Mouse (Mus musculus) forebrain, embryonic 10.5 days (tissue): ENCODE data around the gene Grhl1. TPM values are rescaled to one million over a fixed set of nuclear protein-coding genes. Genes with fewer than 3 reads are reported as not detected.

Experiments used
- DNase-seq: peaks from one replicate; pipeline ENCODE4 v3.0.0-alpha.2; 2017; ENCODE audit warnings: low spot score; ENCODE audit errors: extremely low spot score
- H3K27ac ChIP-seq: fragments of 300-500 bp; sonication (generic); 2 replicates; pipeline ENCODE4 v1.5.1; 2016; ENCODE audit warnings: mild to moderate bottlenecking
- H3K27me3 ChIP-seq: fragments of 300-500 bp; sonication (generic); 2 replicates; pipeline ENCODE4 v1.6.1; 2016; ENCODE audit warnings: mild to moderate bottlenecking; ENCODE audit not compliant: poor library complexity, severe bottlenecking
- H3K36me3 ChIP-seq: fragments of 300-500 bp; sonication (generic); replicated peaks from 2 replicates; pipeline ENCODE4 v1.6.1; 2016; ENCODE audit warnings: mild to moderate bottlenecking, moderate library complexity
- H3K4me1 ChIP-seq: fragments of 300-500 bp; sonication (generic); 2 replicates; pipeline ENCODE4 v1.6.1; 2016
- H3K4me3 ChIP-seq: fragments of 300-500 bp; sonication (generic); 2 replicates; pipeline ENCODE4 v1.5.1; 2016; ENCODE audit warnings: mild to moderate bottlenecking, moderate library complexity
- H3K9me3 ChIP-seq: fragments of 300-500 bp; sonication (generic); 2 replicates; pipeline ENCODE4 v1.6.1; 2016; ENCODE audit warnings: mild to moderate bottlenecking, moderate library complexity
- WGBS: fragments of 180-500 bp; shearing (Covaris S2); methylation state at CpG from one replicate; pipeline ENCODE4 v1.1.7; 2016; 5-methylcytosine and 5-hydroxymethylcytosine counted together
- polyA plus RNA-seq: library from polyadenylated mRNA; unstranded; fragments of >200 nt; fragmentation: Nextera tagmentation; extraction: Ambion mirVana; gene quantifications from 2 replicates; pipeline ENCODE4 v1.2.1, GENCODE M21; 2016

Grhl1 gene
- polyA plus RNA-seq, 1 experiment from 2014 or later, result 0.40 TPM

DNA sequence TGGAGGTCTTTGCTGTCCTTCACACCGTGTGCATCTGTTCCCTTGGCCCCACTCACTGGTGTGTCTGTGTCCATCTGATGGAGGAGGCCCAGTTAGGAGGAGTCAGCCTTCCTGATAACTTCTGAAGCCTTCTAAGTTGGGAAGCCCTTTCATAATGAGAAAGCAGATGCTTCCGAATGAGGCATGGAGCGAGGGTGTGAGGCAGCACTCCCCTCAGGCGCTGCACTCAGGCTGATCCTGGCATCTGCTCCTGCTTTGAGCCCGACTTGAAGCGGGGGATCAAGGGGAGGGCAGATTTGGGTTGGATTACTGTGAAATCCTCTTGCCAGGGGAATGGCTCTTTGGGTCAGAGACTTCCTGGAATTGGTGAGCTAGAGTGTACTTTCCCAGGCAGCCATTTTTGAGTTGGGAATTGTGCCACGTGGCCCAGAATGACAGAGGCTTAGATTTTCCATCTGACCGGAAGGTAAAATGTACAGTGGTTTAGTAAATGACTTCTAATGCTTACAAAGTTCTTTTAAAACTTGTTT is 27.3 kb downstream of the Grhl1 start:
- no peaks in the 10 kb centered on the region for H3K9me3 ChIP-seq
- 0 out of 2 replicates have a peak, but pooled peaks cover 2% of the 10 kb centered on the region for H3K4me1 ChIP-seq
- WGBS, result 65% methylated on average over 8 of the region's 8 CpGs
- DNase-seq, result no peak
- H3K4me3 ChIP-seq, result no peak overlapping the region
- H3K36me3 ChIP-seq, result no peaks in the 10 kb centered on the region
- H3K27me3 ChIP-seq, result peaks cover 11% of the 10 kb centered on the region
- H3K27ac ChIP-seq, result no peak overlapping the region

DNA sequence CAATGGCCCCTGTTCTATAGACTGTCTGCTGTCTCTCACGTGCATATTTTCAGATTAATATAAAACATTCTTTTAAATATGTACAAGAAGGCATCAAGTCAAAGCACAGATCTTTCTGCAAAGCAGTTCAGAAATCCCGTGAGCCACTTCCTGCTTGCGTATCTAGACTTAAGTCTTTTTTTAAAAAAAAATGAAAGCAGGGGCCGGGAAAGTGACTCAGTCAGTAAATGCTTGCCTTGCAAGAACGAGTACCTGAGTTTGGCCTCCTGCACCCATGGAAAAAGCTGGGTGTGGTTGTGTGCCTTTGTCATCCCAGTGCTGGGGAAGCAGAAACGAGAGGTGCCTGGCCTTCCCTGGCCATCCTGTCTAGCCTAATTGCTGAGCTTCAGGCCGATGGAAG is 28.0 kb downstream of the Grhl1 start:
- DNase-seq, result no peak
- 0 out of 2 replicates have a peak, but pooled peaks cover 2% of the 10 kb centered on the region for H3K4me1 ChIP-seq
- H3K27ac ChIP-seq, result no peak overlapping the region
- no peaks in the 10 kb centered on the region for H3K36me3 ChIP-seq
- no peaks in the 10 kb centered on the region for H3K9me3 ChIP-seq
- peaks cover 11% of the 10 kb centered on the region for H3K27me3 ChIP-seq
- 89% methylated on average over 7 of the region's 7 CpGs for WGBS
- H3K4me3 ChIP-seq, result no peak overlapping the region

DNA sequence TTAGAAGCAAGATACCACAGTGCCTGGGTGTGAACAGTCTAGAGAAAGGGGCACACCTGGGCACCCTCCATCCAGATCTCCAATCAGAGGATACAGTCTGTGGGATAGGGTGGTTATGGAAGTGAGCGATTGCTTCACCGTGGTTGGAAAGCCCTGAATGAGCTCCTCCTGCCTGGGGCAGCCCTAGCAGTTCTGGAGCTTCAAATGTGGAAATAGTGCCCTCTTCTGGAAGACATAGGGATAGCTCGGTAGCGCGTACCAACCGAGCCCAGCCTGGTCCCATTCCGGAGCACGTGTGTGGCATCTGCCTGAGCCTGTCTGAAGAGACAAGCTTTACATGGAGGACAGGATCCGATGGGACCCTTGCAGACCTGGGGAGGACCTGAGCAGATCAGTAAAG is 28.7 kb downstream of the Grhl1 start:
- Histone ChIP-seq H3K4me1 (peaks cover 5% of the 10 kb centered on the region; the same call in 1 of the 2 replicates), H3K27me3 (peaks cover 11% of the 10 kb centered on the region), H3K27ac (no peak overlapping the region), H3K4me3 (no peak overlapping the region), H3K36me3 (no peaks in the 10 kb centered on the region), H3K9me3 (no peaks in the 10 kb centered on the region)
- WGBS, result 7% methylated on average over 9 of the region's 9 CpGs
- DNase-seq, result peak; percentile 69

DNA sequence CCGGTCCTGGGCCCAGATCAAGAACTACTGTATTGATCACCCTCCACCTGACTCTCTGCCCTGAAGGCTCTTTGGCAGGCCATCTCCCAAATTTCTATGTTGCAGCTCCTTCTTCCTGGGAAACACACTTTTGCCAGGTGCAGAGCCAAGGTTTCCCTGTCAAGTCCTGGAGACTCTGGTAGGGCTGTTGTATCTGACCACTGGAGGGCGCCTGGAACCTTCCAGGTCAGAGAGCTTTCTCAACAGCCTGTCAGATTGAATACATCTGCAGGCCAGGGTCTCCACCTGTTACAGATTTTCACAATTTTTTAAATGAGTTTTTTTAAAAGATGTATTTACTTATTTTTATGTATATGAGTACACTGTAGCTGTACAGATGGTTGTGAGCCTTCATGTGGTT is 31.2 kb downstream of the Grhl1 start:
- peaks cover 16% of the 10 kb centered on the region for H3K4me1 ChIP-seq
- H3K36me3 ChIP-seq, result no peaks in the 10 kb centered on the region
- no peak overlapping the region for H3K4me3 ChIP-seq
- peak; percentile 58 for DNase-seq
- H3K27ac ChIP-seq, result no peak overlapping the region
- peaks cover 11% of the 10 kb centered on the region for H3K27me3 ChIP-seq
- whole genome bisulfite sequencing, result 29% methylated on average over 2 of the region's 2 CpGs
- H3K9me3 ChIP-seq, result no peaks in the 10 kb centered on the region

DNA sequence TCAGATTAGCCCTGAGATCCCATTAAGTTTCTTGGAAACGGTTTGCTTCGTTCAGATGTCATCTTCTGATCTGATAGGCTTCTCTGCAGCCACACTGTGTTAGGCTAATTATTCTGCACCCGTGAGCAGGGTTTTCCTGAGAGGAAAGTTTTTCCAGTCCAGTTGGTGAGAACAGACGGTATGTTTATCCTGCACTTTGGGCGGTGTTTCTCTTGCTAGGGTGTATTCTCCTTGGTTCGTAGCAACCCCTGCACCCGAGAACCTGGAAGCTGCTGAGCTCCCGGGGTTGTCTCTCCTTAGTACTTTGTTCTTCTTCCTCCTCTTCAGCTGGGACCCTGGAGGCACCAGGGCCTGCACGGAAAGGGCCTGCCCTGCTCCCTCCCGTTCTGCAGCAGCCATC is 34.1 kb downstream of the Grhl1 start:
- Histone ChIP-seq H3K4me1 (peaks cover 13% of the 10 kb centered on the region), H3K27ac (peak overlapping the region; percentile 61; the same call in 1 of the 2 replicates), H3K27me3 (peaks cover 11% of the 10 kb centered on the region), H3K4me3 (no peak overlapping the region), H3K36me3 (no peaks in the 10 kb centered on the region), H3K9me3 (no peaks in the 10 kb centered on the region)
- WGBS, result 57% methylated on average over 10 of the region's 10 CpGs
- no peak for DNase-seq

DNA sequence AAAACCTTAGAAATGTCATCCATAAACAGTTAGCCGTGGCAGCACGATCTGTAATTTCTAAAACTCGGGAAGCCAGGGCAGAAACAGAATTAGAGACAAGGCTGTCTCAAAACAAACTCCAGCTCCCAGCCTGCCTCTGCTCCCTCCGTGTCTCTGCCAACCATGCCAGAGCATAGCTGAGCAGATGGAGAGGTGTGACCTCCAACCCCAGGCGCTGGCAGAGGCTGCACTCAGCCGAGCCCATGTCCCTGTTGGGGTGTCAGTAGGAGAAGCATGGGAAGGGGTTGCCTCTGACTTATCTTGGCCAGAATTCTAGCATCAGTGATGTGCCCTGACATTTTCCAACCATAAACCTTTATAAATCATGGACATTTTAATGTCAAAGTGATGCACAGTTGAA is 40.5 kb downstream of the Grhl1 start:
- no peak overlapping the region for H3K27ac ChIP-seq
- no peaks in the 10 kb centered on the region for H3K27me3 ChIP-seq
- no peaks in the 10 kb centered on the region for H3K4me1 ChIP-seq
- WGBS, result 87% methylated on average over 6 of the region's 6 CpGs
- DNase-seq, result no peak
- no peaks in the 10 kb centered on the region for H3K9me3 ChIP-seq
- no peak overlapping the region for H3K4me3 ChIP-seq
- no peaks in the 10 kb centered on the region for H3K36me3 ChIP-seq

DNA sequence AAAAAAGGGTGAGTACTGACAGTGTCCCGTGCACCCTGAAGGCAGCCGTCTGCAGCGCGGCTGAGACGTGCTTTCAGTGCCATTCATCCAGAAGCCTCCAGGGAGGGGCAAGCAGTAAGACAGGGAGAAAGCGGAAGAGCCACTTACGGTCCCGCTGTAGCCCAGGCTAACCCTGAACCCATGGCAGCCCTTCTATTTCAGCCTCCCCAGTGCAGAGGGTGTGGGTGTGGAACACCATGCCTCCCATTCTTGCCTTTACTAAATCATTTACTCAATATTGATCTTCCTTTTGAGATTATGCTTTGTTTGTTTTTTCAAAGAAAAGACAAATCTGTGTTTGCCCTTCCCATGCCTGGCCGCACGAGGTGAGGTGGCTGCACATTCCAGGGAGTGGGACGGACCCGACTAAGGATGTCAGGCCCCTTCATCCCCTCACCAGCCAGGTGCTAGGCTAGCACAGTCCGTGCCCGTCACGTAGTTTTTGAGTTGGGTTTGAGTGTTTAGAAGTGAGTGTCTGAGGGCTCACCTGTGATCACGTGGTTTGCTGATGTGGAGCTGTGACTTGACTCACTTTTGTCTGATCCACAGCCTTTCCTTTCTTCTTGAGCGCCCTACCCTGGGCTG is 42.5 kb downstream of the Grhl1 start:
- H3K9me3 ChIP-seq, result no peaks in the 10 kb centered on the region
- no peaks in the 10 kb centered on the region for H3K27me3 ChIP-seq
- no peak overlapping the region for H3K4me3 ChIP-seq
- H3K27ac ChIP-seq, result no peak overlapping the region
- H3K36me3 ChIP-seq, result no peaks in the 10 kb centered on the region
- no peaks in the 10 kb centered on the region for H3K4me1 ChIP-seq
- no peak for DNase-seq
- WGBS, result 87% methylated on average over 17 of the region's 17 CpGs

DNA sequence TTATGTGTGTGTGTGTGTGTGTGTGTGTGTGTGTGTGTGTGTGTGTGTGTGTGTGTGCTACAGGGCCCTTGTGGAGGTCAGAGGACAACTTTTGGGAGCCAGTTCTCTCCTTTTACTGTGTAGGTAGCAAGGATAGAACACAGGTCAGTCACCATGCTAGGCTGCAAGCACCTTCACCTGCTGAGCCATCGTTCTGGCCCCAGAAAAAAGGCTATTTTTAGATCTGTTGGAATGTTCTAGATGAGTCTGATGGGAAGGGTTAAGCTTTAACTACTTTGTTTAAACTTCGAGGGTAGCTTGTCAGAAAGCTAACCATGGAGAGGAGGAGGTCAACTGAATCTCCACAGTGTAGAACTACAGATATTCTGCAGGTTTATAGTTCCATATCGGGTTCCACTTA is 43.1 kb downstream of the Grhl1 start:
- DNase-seq, result no peak
- H3K27ac ChIP-seq, result no peak overlapping the region
- WGBS, result 84% methylated on average over 3 of the region's 3 CpGs

DNA sequence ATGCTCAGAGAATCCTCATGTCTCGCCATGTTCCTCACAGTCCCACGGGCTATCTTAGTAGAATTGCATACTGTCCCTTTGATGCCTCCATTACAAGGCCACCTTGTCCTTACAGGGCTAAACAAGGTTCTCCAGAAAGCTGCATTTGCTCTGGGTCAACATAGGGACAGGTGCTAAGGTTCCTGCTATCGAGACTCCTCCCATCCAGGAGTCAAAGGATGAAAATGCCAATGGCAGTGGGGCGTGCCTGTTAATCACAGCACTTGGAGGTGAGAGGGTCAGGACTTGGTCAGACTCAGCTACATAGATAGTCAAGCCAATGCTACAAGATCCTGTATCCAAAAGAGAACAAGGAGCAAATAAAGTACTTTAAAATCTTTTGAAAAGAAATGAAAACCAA is 47.4 kb downstream of the Grhl1 start:
- no peak overlapping the region for H3K27ac ChIP-seq
- no peaks in the 10 kb centered on the region for H3K27me3 ChIP-seq
- no peaks in the 10 kb centered on the region for H3K9me3 ChIP-seq
- H3K4me1 ChIP-seq, result peaks cover 10% of the 10 kb centered on the region
- no peak overlapping the region for H3K4me3 ChIP-seq
- no peaks in the 10 kb centered on the region for H3K36me3 ChIP-seq
- no peak for DNase-seq
- WGBS, result 89% methylated on average over 4 of the region's 4 CpGs

More for the DNA sequence above, 43.1 kb downstream of the Grhl1 start:
- Histone ChIP-seq H3K4me3 (no peak overlapping the region), H3K9me3 (no peaks in the 10 kb centered on the region), H3K4me1 (no peaks in the 10 kb centered on the region), H3K36me3 (no peaks in the 10 kb centered on the region), H3K27me3 (no peaks in the 10 kb centered on the region)

DNA sequence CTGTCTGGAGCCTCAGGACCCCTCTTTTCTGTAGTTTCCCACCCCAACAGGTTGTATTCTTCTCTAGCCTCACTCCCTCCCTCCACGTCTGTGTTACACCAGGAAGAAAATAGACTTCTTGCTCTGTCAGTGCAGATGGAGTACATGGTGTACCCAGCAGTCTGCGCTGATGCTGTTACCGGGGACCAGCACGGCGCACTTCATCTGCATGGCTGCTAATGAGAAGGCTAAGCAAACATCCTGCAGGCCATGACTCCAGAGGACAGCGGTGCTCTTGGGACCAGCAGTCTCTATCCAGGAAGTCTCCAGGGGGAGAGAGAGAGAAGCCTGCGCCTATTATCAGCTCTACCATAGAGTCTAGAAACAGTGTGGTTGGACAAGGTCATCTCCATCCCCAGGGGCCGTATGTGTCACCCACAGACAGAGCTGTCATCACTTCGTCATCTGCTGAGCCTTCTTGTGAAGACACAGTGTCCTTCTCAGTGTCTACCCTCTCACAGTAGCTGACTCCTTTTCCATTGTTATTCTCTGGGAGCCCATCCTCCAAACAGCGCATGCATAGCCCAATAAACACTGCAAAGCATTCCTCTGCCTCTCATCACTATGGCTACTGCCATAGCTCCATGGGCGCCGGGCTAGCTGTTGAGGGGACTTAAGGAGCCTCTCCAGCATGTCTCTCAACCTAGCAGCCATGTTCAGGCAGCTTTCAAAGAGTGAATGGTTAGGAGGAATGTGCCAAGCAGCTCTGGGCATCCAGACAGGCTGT is 51.6 kb downstream of the Grhl1 start:
- H3K27me3 ChIP-seq, result no peaks in the 10 kb centered on the region
- no peaks in the 10 kb centered on the region for H3K36me3 ChIP-seq
- H3K4me1 ChIP-seq, result peaks cover 12% of the 10 kb centered on the region
- DNase-seq, result no peak
- no peaks in the 10 kb centered on the region for H3K9me3 ChIP-seq
- no peak overlapping the region for H3K4me3 ChIP-seq
- 84% methylated on average over 12 of the region's 12 CpGs for WGBS
- H3K27ac ChIP-seq, result no peak overlapping the region

DNA sequence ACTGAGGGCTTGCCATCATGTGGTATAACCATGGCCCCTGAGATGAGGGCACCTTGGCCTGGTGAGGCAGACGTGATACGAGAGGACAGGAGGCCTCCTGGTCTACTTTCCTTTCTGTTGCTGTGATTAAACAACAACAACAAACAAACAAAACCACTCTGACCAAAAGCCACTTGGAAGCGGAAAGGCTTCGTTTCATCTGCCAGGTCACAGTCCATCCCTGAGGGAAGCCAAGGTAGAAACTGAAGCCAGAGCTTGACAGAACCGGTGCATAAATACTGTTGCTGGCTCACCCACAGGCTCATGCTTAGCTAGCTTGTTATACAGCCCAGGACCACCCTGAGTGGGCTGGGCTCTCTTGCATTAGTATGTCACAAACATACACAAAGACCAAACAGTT is 54.3 kb downstream of the Grhl1 start:
- Histone ChIP-seq H3K36me3 (no peaks in the 10 kb centered on the region), H3K27me3 (no peaks in the 10 kb centered on the region), H3K4me1 (peaks cover 12% of the 10 kb centered on the region), H3K9me3 (no peaks in the 10 kb centered on the region), H3K27ac (no peak overlapping the region), H3K4me3 (no peak overlapping the region)
- no peak for DNase-seq
- WGBS, result 91% methylated on average over 5 of the region's 5 CpGs

DNA sequence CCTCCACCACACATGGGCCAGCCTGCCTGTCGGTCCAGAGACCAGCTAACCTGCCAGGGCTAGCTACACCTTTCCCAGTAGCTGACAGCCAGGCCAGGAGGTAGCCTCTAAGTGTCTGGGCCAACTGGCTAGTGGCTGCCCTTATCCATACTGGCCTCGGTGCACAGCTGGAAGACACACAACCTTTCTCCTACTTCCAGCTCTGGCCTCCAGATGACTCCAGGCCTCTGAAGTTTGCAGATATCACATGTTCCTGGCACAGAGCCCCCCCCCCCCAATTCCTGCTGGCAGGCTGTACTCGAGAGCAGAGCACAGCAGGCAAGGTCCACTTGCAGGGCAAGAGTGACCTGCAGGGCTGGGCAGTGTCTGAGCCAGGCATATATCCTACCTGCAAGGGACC is 55.1 kb downstream of the Grhl1 start:
- Histone ChIP-seq H3K4me3 (no peak overlapping the region), H3K27ac (peak overlapping the region; percentile 44; the same call in 1 of the 2 replicates), H3K4me1 (peaks cover 12% of the 10 kb centered on the region), H3K9me3 (no peaks in the 10 kb centered on the region), H3K27me3 (no peaks in the 10 kb centered on the region), H3K36me3 (no peaks in the 10 kb centered on the region)
- WGBS, result 72% methylated on average over 3 of the region's 3 CpGs
- DNase-seq, result no peak

DNA sequence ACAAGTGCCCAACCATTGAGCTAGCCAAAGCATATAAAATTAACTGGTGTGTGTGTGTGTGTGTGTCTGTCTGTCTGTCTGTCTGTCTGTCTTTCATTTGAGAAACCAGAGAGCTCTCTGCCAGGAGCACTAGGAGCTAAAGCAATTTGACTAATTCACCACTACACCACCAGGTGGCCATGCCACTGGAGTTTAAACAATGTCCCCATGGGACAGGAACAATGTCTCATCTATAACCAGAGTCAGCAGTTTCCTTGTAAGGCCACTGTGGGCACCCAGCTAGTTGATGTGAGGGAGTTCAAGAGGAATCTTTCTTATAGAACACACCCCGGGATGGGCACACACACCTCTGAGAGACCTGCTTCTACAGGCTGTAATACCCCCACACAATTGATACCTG is 58.1 kb downstream of the Grhl1 start:
- Histone ChIP-seq H3K4me1 (no peaks in the 10 kb centered on the region), H3K9me3 (no peaks in the 10 kb centered on the region), H3K36me3 (no peaks in the 10 kb centered on the region), H3K4me3 (no peak overlapping the region), H3K27ac (no peak overlapping the region), H3K27me3 (no peaks in the 10 kb centered on the region)
- DNase-seq, result no peak
- WGBS, result 86% methylated on average over 1 of the region's 1 CpGs
